Mouse (Mus musculus): ENCODE results near the gene Iscu. TPM values are rescaled to one million over a fixed set of nuclear protein-coding genes. Genes with fewer than 3 reads are reported as not detected.

Iscu gene
- polyA plus RNA-seq, 1 experiment from 2014 or later, result 166 TPM

DNA sequence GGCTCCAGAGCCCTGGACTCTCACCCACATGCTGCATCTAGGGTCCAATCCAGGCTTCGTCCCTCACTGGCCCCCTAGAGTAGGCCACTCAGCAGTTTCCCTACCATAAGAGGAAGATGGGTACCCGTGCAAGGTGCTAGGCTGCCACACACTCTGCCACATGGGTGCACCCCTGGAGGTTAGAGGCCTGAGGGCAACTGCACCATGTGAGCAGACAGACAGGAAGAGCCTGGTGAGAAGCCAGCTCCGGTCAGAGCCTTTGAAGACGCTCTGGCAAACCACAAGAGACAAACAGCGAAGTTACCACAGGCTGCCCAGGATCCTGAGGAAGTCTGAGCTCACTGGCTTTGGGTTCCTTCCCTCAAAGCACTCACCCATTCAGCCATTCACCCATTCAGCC lies 14.4 kb downstream of the Iscu start:
- Histone ChIP-seq H3K36me3 (ENCODE audit: control insufficient read depth, insufficient read depth, low read length) (no peaks in the 10 kb centered on the region), H3K27ac (replicated peaks) (no peak overlapping the region), H3K9ac (ENCODE audit: low read length) (no peak overlapping the region), H3K4me3 (ENCODE audit: low read depth, low read length) (no peak overlapping the region), H3K4me2 (replicated peaks; ENCODE audit: low read depth) (no peak overlapping the region), H3K9me3 (ENCODE audit: control insufficient read depth, low read length) (no peaks in the 10 kb centered on the region), H3K27me3 (ENCODE audit: control insufficient read depth, insufficient read depth, low read length) (no peaks in the 10 kb centered on the region), H3K4me1 (replicated peaks; ENCODE audit: control insufficient read depth, insufficient read depth) (0 out of 2 replicates have a peak, but pooled peaks cover 5% of the 10 kb centered on the region)
- no peak for ATAC-seq (ENCODE audit: low FRiP score, low TSS enrichment)
- TF ChIP-seq EP300 (optimal IDR thresholded peaks at IDR 0.05) (no peak), CTCF (IDR thresholded peaks at IDR 0.05; ENCODE audit: low read depth) (no peak)
- WGBS, result 71% methylated on average over 5 of the region's 5 CpGs
- no peak for DNase-seq (ENCODE audit: low spot score)

DNA sequence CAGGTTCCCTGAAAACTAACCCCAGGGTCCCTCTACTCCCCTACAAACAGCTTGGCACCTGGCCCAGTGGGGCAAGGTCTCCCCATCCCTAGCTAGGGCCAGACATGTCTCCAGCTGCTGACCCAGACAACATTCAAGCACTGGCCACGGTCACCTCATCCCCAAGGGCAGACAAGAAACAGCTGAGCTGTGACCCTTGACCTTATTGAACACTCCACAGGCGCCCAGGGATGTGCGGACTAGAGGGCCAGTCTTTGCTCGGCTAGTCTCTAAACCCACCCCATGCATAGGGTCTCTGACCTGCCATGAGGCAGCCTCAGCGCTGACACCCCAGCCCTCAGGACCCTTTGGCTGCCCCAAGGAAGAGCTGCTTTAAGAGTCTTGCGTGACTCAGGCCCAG lies 16.1 kb downstream of the Iscu start:
- 39% methylated on average over 6 of the region's 6 CpGs for WGBS
- H3K27ac ChIP-seq (replicated peaks), result peak overlapping the region; percentile 58
- ATAC-seq (ENCODE audit: low FRiP score, low TSS enrichment), result no peak
- DNase-seq (ENCODE audit: low spot score), result no peak
- 0 out of 2 replicates have a peak overlapping the region, but pooled peaks have one; percentile 2 for H3K9ac ChIP-seq (ENCODE audit: low read length)
- TF ChIP-seq EP300 (optimal IDR thresholded peaks at IDR 0.05) (no peak), CTCF (IDR thresholded peaks at IDR 0.05; ENCODE audit: low read depth) (no peak)
- H3K4me2 ChIP-seq (replicated peaks; ENCODE audit: low read depth), result no peak overlapping the region
- H3K27me3 ChIP-seq (ENCODE audit: control insufficient read depth, insufficient read depth, low read length), result no peaks in the 10 kb centered on the region
- H3K9me3 ChIP-seq (ENCODE audit: control insufficient read depth, low read length), result no peaks in the 10 kb centered on the region
- no peaks in the 10 kb centered on the region for H3K4me1 ChIP-seq (replicated peaks; ENCODE audit: control insufficient read depth, insufficient read depth)
- no peaks in the 10 kb centered on the region for H3K36me3 ChIP-seq (ENCODE audit: control insufficient read depth, insufficient read depth, low read length)
- H3K4me3 ChIP-seq (ENCODE audit: low read depth, low read length), result no peak overlapping the region

DNA sequence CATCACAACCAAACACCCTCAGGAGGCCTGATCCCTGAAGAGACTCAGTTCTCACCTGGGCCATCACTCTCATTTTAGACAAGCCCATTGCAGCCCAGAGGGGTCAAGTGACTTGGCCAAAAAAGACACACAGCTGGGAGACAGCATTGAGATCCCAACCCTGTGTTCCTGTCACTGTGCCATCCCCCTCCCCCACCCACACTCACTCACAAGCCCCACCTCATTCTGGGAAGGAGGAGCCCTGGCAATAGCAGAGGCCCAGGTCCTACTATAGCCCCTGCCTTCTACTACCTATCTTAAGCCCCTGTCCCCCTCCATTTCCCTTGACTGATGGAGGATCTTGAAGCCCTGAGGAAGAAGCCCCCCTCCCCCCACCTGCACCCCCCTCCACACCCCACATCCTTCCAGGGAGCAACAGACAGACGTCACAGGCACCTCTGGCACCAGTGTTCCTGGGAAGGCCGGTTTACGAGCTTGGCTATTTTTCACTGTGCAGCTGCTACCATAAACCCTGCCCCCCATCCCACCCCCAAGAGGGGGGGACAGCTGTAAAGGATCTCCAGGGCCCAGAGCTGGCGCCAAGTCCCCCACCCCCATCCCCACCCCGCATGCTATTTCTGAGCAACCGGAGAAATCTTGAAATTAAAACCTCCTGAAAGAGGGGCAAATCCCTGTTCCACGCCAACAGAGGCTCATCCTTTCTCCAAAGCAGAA lies 16.7 kb downstream of the Iscu start:
- Histone ChIP-seq H3K9ac (ENCODE audit: low read length) (0 out of 2 replicates have a peak overlapping the region, but pooled peaks have one; percentile 2), H3K36me3 (ENCODE audit: control insufficient read depth, insufficient read depth, low read length) (no peaks in the 10 kb centered on the region), H3K4me3 (ENCODE audit: low read depth, low read length) (no peak overlapping the region), H3K4me1 (replicated peaks; ENCODE audit: control insufficient read depth, insufficient read depth) (no peaks in the 10 kb centered on the region), H3K27ac (replicated peaks) (peak overlapping the region; percentile 58), H3K27me3 (ENCODE audit: control insufficient read depth, insufficient read depth, low read length) (no peaks in the 10 kb centered on the region), H3K4me2 (replicated peaks; ENCODE audit: low read depth) (no peak overlapping the region), H3K9me3 (ENCODE audit: control insufficient read depth, low read length) (no peaks in the 10 kb centered on the region)
- DNase-seq (ENCODE audit: low spot score), result peak; percentile 21
- TF ChIP-seq CTCF (IDR thresholded peaks at IDR 0.05; ENCODE audit: low read depth) (no peak), EP300 (optimal IDR thresholded peaks at IDR 0.05) (no peak)
- 27% methylated on average over 7 of the region's 7 CpGs for WGBS
- ATAC-seq (ENCODE audit: low FRiP score, low TSS enrichment), result peak; percentile 56; the same call in 1 of the 2 replicates

DNA sequence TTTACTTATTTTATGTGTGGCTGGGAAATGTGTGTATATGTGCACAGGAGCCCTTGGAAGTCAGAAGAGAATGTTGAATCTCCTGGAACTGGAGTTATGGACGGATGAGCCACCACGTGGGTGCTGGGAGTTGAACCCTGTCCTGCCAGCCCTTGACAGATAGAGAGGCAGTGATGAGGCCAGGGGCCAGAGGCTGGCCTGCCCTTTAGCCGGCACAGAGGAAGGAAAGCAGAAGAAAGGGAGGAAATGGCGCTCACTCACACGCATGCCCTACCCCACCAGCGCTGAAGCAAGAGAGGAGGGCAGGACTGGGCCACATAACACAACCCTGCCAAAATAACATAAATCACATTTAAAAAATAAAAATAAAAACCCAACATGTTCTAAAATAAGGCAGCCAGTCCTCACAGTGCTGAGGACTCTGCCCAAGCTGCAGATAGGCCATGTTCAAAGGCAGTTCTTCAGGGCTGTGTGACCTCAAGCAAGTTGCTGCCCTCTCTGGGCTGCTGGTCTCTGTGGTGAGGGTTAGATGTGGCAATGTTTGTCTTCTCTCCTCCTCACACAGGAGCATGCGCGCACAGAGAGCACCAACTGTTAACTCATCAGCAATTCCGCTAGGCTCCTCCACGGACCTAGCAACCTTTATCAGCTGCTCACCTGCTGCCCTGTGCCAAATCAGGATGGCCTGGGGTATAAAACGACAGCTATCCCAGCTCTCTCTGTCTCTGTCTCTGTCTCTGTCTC lies 18.1 kb downstream of the Iscu start:
- no peaks in the 10 kb centered on the region for H3K4me1 ChIP-seq (replicated peaks; ENCODE audit: control insufficient read depth, insufficient read depth)
- TF ChIP-seq CTCF (IDR thresholded peaks at IDR 0.05; ENCODE audit: low read depth) (no peak), EP300 (optimal IDR thresholded peaks at IDR 0.05) (no peak)
- no peak overlapping the region for H3K4me2 ChIP-seq (replicated peaks; ENCODE audit: low read depth)
- no peak for ATAC-seq (ENCODE audit: low FRiP score, low TSS enrichment)
- no peaks in the 10 kb centered on the region for H3K27me3 ChIP-seq (ENCODE audit: control insufficient read depth, insufficient read depth, low read length)
- 56% methylated on average over 11 of the region's 11 CpGs for WGBS
- H3K27ac ChIP-seq (replicated peaks), result no peak overlapping the region
- DNase-seq (ENCODE audit: low spot score), result no peak
- no peak overlapping the region for H3K9ac ChIP-seq (ENCODE audit: low read length)
- H3K36me3 ChIP-seq (ENCODE audit: control insufficient read depth, insufficient read depth, low read length), result no peaks in the 10 kb centered on the region
- H3K4me3 ChIP-seq (ENCODE audit: low read depth, low read length), result no peak overlapping the region
- no peaks in the 10 kb centered on the region for H3K9me3 ChIP-seq (ENCODE audit: control insufficient read depth, low read length)

DNA sequence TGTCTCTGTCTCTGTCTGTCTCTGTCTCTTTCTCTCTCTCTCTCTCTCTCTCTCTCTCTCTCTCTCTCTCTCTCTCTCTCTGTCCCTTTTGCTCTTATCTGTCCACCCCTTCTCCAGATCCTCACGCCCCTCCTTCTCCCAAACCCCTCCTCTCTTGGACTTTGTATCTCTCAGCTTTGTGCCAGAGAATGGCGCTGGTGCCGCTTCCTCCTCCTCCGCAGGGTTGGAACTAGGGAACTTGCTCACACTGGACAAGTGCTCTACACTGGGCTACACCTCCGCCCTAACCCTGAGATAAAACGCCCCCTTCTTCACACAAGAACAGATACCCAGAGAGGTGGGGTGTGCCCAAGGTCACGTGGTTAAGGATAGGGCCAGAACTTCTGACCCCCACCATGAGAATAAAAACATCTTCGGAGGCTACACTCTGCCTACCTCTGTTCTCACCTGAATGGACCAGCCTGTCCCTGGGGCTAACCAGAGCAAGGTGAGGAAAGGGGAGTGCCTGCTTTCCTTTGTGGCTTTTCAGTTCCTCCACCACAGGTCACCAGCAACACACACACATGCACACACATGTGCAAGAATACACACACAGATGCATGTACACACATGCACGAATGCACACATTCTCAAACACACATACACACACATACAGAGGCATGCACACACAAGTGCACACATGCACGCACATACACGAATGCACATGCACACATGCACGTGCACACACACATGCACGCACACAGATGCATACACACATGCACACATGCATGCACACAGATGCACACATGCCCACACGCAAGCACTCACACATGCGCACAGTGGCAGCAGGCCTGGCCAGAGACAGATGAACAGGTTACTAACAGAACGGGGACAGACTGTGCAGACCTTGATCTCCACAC lies 18.9 kb downstream of the Iscu start:
- H3K4me3 ChIP-seq (ENCODE audit: low read depth, low read length), result no peak overlapping the region
- DNase-seq (ENCODE audit: low spot score) (no peak), ATAC-seq (ENCODE audit: low FRiP score, low TSS enrichment) (no peak)
- H3K4me1 ChIP-seq (replicated peaks; ENCODE audit: control insufficient read depth, insufficient read depth), result no peaks in the 10 kb centered on the region
- no peak overlapping the region for H3K4me2 ChIP-seq (replicated peaks; ENCODE audit: low read depth)
- 70% methylated on average over 16 of the region's 16 CpGs for WGBS
- H3K27ac ChIP-seq (replicated peaks), result no peak overlapping the region
- TF ChIP-seq EP300 (optimal IDR thresholded peaks at IDR 0.05) (no peak), CTCF (IDR thresholded peaks at IDR 0.05; ENCODE audit: low read depth) (no peak)
- H3K9me3 ChIP-seq (ENCODE audit: control insufficient read depth, low read length), result no peaks in the 10 kb centered on the region
- H3K27me3 ChIP-seq (ENCODE audit: control insufficient read depth, insufficient read depth, low read length), result no peaks in the 10 kb centered on the region
- no peak overlapping the region for H3K9ac ChIP-seq (ENCODE audit: low read length)
- H3K36me3 ChIP-seq (ENCODE audit: control insufficient read depth, insufficient read depth, low read length), result no peaks in the 10 kb centered on the region

Data from stomach, postnatal 0 days (tissue).